Mouse (Mus musculus): ENCODE measurements at regions not wholly inside any gene's neighbourhood (a gene's known extent, or its start where the extent isn't known, plus 50 kb on each side); places are given as distances from the start of the nearest gene placed in this dataset.

GRCm38 (mm10) chr17:45341573-45341972 lies 92.0 kb downstream of the Cdc5l start:
- ATAC-seq (ENCODE audit: insufficient read depth, low FRiP score, low TSS enrichment) = no peak
- H3K27me3 ChIP-seq (ENCODE audit: control insufficient read depth, insufficient read depth, low read length) = no peaks in the 10 kb centered on the region
- no peak for DNase-seq (ENCODE audit: low spot score)
- no peak overlapping the region for H3K9ac ChIP-seq (ENCODE audit: low read length)
- H3K4me1 ChIP-seq (ENCODE audit: control insufficient read depth, insufficient read depth, low read length) = no peaks in the 10 kb centered on the region
- no peak overlapping the region for H3K4me2 ChIP-seq (ENCODE audit: low read depth)
- H3K4me3 ChIP-seq (ENCODE audit: low read depth, low read length) = no peak overlapping the region
- H3K9me3 ChIP-seq (ENCODE audit: control insufficient read depth, low read length) = no peaks in the 10 kb centered on the region
- H3K36me3 ChIP-seq (ENCODE audit: control insufficient read depth, insufficient read depth, low read length) = no peaks in the 10 kb centered on the region
- H3K27ac ChIP-seq (ENCODE audit: low read depth, low read length) = no peak overlapping the region
- WGBS = 82% methylated on average over 6 of the region's 6 CpGs

GRCm38 (mm10) chr17:45340851-45341250 lies 92.7 kb downstream of the Cdc5l start:
- 66% methylated on average over 4 of the region's 4 CpGs for WGBS
- Histone ChIP-seq H3K36me3 (ENCODE audit: control insufficient read depth, insufficient read depth, low read length) (no peaks in the 10 kb centered on the region), H3K9ac (ENCODE audit: low read length) (no peak overlapping the region), H3K9me3 (ENCODE audit: control insufficient read depth, low read length) (no peaks in the 10 kb centered on the region), H3K4me2 (ENCODE audit: low read depth) (no peak overlapping the region), H3K27ac (ENCODE audit: low read depth, low read length) (no peak overlapping the region), H3K4me3 (ENCODE audit: low read depth, low read length) (no peak overlapping the region), H3K4me1 (ENCODE audit: control insufficient read depth, insufficient read depth, low read length) (no peaks in the 10 kb centered on the region), H3K27me3 (ENCODE audit: control insufficient read depth, insufficient read depth, low read length) (no peaks in the 10 kb centered on the region)
- DNase-seq (ENCODE audit: low spot score) (no peak), ATAC-seq (ENCODE audit: insufficient read depth, low FRiP score, low TSS enrichment) (no peak)

GRCm38 (mm10) chr17:45339226-45339625 lies 94.3 kb downstream of the Cdc5l start:
- no peak for DNase-seq (ENCODE audit: low spot score)
- Histone ChIP-seq H3K9me3 (ENCODE audit: control insufficient read depth, low read length) (no peaks in the 10 kb centered on the region), H3K4me2 (ENCODE audit: low read depth) (no peak overlapping the region), H3K27me3 (ENCODE audit: control insufficient read depth, insufficient read depth, low read length) (no peaks in the 10 kb centered on the region), H3K9ac (ENCODE audit: low read length) (no peak overlapping the region), H3K36me3 (ENCODE audit: control insufficient read depth, insufficient read depth, low read length) (no peaks in the 10 kb centered on the region), H3K4me1 (ENCODE audit: control insufficient read depth, insufficient read depth, low read length) (no peaks in the 10 kb centered on the region), H3K4me3 (ENCODE audit: low read depth, low read length) (no peak overlapping the region), H3K27ac (ENCODE audit: low read depth, low read length) (no peak overlapping the region)
- WGBS = 59% methylated on average over 11 of the region's 11 CpGs
- no peak for ATAC-seq (ENCODE audit: insufficient read depth, low FRiP score, low TSS enrichment)

GRCm38 (mm10) chr17:45338086-45338485 lies 95.5 kb downstream of the Cdc5l start:
- Histone ChIP-seq H3K4me2 (ENCODE audit: low read depth) (no peak overlapping the region), H3K4me1 (ENCODE audit: control insufficient read depth, insufficient read depth, low read length) (no peaks in the 10 kb centered on the region), H3K9me3 (ENCODE audit: control insufficient read depth, low read length) (no peaks in the 10 kb centered on the region), H3K36me3 (ENCODE audit: control insufficient read depth, insufficient read depth, low read length) (no peaks in the 10 kb centered on the region), H3K9ac (ENCODE audit: low read length) (no peak overlapping the region), H3K4me3 (ENCODE audit: low read depth, low read length) (no peak overlapping the region), H3K27me3 (ENCODE audit: control insufficient read depth, insufficient read depth, low read length) (no peaks in the 10 kb centered on the region), H3K27ac (ENCODE audit: low read depth, low read length) (no peak overlapping the region)
- no peak for DNase-seq (ENCODE audit: low spot score)
- 87% methylated on average over 4 of the region's 4 CpGs for WGBS
- ATAC-seq (ENCODE audit: insufficient read depth, low FRiP score, low TSS enrichment) = no peak

- WGBS = 79% methylated on average over 9 of the region's 9 CpGs
- no peak overlapping the region for H3K4me2 ChIP-seq (ENCODE audit: low read depth)
- ATAC-seq (ENCODE audit: insufficient read depth, low FRiP score, low TSS enrichment) (no peak), DNase-seq (ENCODE audit: low spot score) (no peak)
- no peak overlapping the region for H3K27ac ChIP-seq (ENCODE audit: low read depth, low read length)
- no peaks in the 10 kb centered on the region for H3K36me3 ChIP-seq (ENCODE audit: control insufficient read depth, insufficient read depth, low read length)
- H3K9ac ChIP-seq (ENCODE audit: low read length) = no peak overlapping the region
- no peaks in the 10 kb centered on the region for H3K9me3 ChIP-seq (ENCODE audit: control insufficient read depth, low read length)
- no peak overlapping the region for H3K4me3 ChIP-seq (ENCODE audit: low read depth, low read length)
- no peaks in the 10 kb centered on the region for H3K27me3 ChIP-seq (ENCODE audit: control insufficient read depth, insufficient read depth, low read length)
- no peaks in the 10 kb centered on the region for H3K4me1 ChIP-seq (ENCODE audit: control insufficient read depth, insufficient read depth, low read length)
Observed at GRCm38 (mm10) chr17:45335586-45336151, 97.9 kb downstream of the Cdc5l start.

- H3K9me3 ChIP-seq (ENCODE audit: control insufficient read depth, low read length) = no peaks in the 10 kb centered on the region
- no peak overlapping the region for H3K27ac ChIP-seq (ENCODE audit: low read depth, low read length)
- H3K9ac ChIP-seq (ENCODE audit: low read length) = no peak overlapping the region
- no peak for ATAC-seq (ENCODE audit: insufficient read depth, low FRiP score, low TSS enrichment)
- H3K4me1 ChIP-seq (ENCODE audit: control insufficient read depth, insufficient read depth, low read length) = no peaks in the 10 kb centered on the region
- no peak overlapping the region for H3K4me3 ChIP-seq (ENCODE audit: low read depth, low read length)
- no peaks in the 10 kb centered on the region for H3K27me3 ChIP-seq (ENCODE audit: control insufficient read depth, insufficient read depth, low read length)
- no peaks in the 10 kb centered on the region for H3K36me3 ChIP-seq (ENCODE audit: control insufficient read depth, insufficient read depth, low read length)
- WGBS = 63% methylated on average over 13 of the region's 13 CpGs
- DNase-seq (ENCODE audit: low spot score) = no peak
- H3K4me2 ChIP-seq (ENCODE audit: low read depth) = no peak overlapping the region
Observed at GRCm38 (mm10) chr17:45334732-45335381, 98.7 kb downstream of the Cdc5l start.

GRCm38 (mm10) chr17:45332321-45332720 lies 101.2 kb downstream of the Cdc5l start:
- H3K27ac ChIP-seq (ENCODE audit: low read depth, low read length) = no peak overlapping the region
- no peak for DNase-seq (ENCODE audit: low spot score)
- H3K4me3 ChIP-seq (ENCODE audit: low read depth, low read length) = no peak overlapping the region
- no peaks in the 10 kb centered on the region for H3K36me3 ChIP-seq (ENCODE audit: control insufficient read depth, insufficient read depth, low read length)
- no peaks in the 10 kb centered on the region for H3K9me3 ChIP-seq (ENCODE audit: control insufficient read depth, low read length)
- H3K4me2 ChIP-seq (ENCODE audit: low read depth) = no peak overlapping the region
- no peak overlapping the region for H3K9ac ChIP-seq (ENCODE audit: low read length)
- no peaks in the 10 kb centered on the region; the same call in 1 of the 2 replicates for H3K4me1 ChIP-seq (ENCODE audit: control insufficient read depth, insufficient read depth, low read length)
- no peak for ATAC-seq (ENCODE audit: insufficient read depth, low FRiP score, low TSS enrichment)
- WGBS = 60% methylated on average over 12 of the region's 12 CpGs
- H3K27me3 ChIP-seq (ENCODE audit: control insufficient read depth, insufficient read depth, low read length) = no peaks in the 10 kb centered on the region

GRCm38 (mm10) chr17:45329241-45329640 lies 104.3 kb downstream of the Cdc5l start:
- Histone ChIP-seq H3K4me3 (ENCODE audit: low read depth, low read length) (no peak overlapping the region), H3K27ac (ENCODE audit: low read depth, low read length) (no peak overlapping the region), H3K4me2 (ENCODE audit: low read depth) (no peak overlapping the region), H3K36me3 (ENCODE audit: control insufficient read depth, insufficient read depth, low read length) (no peaks in the 10 kb centered on the region), H3K27me3 (ENCODE audit: control insufficient read depth, insufficient read depth, low read length) (no peaks in the 10 kb centered on the region), H3K9me3 (ENCODE audit: control insufficient read depth, low read length) (no peaks in the 10 kb centered on the region), H3K4me1 (ENCODE audit: control insufficient read depth, insufficient read depth, low read length) (peaks cover 3% of the 10 kb centered on the region; the same call in 1 of the 2 replicates), H3K9ac (ENCODE audit: low read length) (no peak overlapping the region)
- DNase-seq (ENCODE audit: low spot score) (no peak), ATAC-seq (ENCODE audit: insufficient read depth, low FRiP score, low TSS enrichment) (no peak)
- 43% methylated on average over 9 of the region's 9 CpGs for WGBS

- peak; percentile 31 for DNase-seq (ENCODE audit: low spot score)
- H3K4me2 ChIP-seq (ENCODE audit: low read depth) = no peak overlapping the region
- no peak overlapping the region for H3K27ac ChIP-seq (ENCODE audit: low read depth, low read length)
- ATAC-seq (ENCODE audit: insufficient read depth, low FRiP score, low TSS enrichment) = no peak
- peaks cover 3% of the 10 kb centered on the region; the same call in 1 of the 2 replicates for H3K4me1 ChIP-seq (ENCODE audit: control insufficient read depth, insufficient read depth, low read length)
- WGBS = 49% methylated on average over 10 of the region's 10 CpGs
- H3K4me3 ChIP-seq (ENCODE audit: low read depth, low read length) = no peak overlapping the region
- no peaks in the 10 kb centered on the region for H3K27me3 ChIP-seq (ENCODE audit: control insufficient read depth, insufficient read depth, low read length)
- no peaks in the 10 kb centered on the region for H3K36me3 ChIP-seq (ENCODE audit: control insufficient read depth, insufficient read depth, low read length)
- H3K9ac ChIP-seq (ENCODE audit: low read length) = no peak overlapping the region
- no peaks in the 10 kb centered on the region for H3K9me3 ChIP-seq (ENCODE audit: control insufficient read depth, low read length)
Observed at GRCm38 (mm10) chr17:45326726-45327125, 106.8 kb downstream of the Cdc5l start.
